Mouse (Mus musculus) adrenal gland, postnatal 14 days (tissue): ENCODE data around the gene Slc7a8. TPM values are rescaled to one million over a fixed set of nuclear protein-coding genes. Genes with fewer than 3 reads are reported as not detected.

Source experiments
- DNase-seq: peaks from one replicate; pipeline ENCODE4 v3.0.0; 2021; ENCODE audit warnings: mixed read lengths
- total RNA-seq: library from RNA; stranded (reverse); gene quantifications from 2 replicates; pipeline ENCODE4 v1.2.3, GENCODE M21; 2021

The Slc7a8 gene
- total RNA-seq, 1 experiment from 2014 or later = 46.1 TPM

DNA sequence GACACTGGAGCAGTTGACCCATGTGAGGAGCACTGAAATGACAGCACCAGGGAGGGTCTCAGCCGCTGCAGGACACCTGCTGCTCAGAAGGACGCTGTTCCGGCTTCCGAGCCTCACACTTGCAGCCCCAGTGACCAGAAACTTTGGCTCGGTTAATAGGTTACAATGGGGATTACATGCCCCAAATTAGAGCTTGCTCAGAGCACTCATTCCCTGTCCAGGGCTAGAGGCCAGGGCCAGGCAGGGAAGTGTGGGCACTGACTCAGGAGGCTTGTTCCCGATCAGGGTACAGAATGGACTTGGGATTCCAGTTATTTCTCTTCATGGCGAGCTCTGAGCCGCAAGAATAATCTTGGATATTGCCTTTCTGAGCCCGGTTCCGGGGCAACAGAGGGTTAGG, 44.1 kb downstream of the Slc7a8 start:
- DNase-seq = no peak

DNA sequence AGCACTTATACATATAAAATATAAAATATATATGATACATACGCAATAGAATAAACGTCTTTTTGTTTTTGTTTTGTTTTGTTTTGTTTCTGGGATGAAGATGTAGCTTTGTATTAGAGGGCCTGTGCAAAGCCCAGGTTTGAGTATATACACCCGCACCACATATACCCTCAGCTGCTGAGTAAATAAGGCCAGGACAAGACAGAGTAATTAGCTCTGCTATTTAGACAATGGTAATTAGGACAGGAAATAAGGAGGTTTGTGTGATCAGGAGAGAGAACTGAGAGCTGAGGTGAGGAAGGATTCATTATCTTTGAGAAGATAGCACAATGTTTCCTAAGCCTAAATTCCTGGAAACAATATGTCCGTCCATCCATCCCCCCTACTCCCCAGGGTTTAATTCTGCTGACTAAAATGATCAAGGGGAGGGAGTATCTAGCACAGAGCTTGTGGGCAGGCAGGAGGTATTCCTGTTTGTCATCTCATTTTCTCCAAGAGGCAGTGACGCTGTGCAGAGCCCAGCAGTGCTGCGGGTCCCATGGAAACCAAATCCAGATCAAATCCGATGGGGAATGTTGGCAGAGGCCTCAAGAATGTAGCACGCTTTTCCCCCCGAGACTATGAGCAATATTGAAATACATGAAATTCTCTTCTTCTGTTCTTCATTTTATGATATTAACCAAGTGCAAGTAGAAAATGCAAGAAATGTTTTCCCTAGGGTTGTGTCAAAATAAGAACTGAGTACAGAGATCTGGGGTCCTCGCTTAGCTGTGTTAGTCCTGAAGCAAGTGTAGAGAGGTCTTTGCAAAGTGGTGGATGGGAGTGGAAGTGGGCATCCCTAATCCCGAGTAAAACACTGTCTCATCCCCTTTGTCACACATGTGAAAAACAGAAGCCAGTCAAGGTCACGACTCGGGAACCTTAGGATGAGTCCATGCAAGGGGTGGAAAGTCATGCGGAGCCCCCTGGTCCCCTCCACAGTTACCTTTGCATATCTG, 44.9 kb downstream of the Slc7a8 start:
- DNase-seq = peak; percentile 23

DNA sequence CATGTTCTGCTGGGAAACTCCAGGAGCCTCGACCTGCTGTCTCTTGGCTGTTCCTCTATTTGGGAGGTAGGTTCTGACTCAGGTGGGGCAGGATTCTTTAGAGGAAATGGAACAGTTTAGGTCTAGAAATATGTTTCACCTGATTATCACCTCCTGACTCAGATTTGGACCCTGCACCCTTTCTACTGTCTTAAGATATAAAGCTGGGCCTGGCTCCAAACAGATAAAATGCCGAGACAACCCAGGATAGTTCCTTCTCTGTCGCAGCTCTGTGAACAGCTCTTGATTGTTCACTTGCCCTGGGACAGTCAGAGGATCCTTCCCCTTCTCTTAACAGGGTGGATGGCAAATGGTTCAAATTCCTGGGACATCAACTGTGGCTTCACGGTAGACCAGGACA, 46.5 kb downstream of the Slc7a8 start:
- DNase-seq = no peak

DNA sequence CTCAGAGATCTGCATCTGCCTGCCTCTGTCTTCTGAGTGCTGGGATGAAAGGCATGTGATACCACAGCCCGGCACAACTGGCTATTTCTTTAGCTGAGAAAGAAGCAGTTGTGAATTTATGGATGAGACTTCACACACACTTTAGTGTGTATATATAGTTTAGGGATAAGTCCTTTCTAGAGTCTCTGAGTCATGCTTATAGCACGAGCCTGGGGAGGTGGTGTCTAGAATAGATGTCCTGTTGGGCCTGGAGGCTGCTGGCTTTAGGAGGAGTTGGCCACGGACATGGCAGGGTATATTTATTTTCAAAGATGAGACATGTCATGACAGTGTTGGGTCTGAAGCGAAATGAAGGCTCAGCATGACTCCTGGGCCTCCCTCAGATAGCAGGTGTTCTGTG, 47.7 kb downstream of the Slc7a8 start:
- DNase-seq = no peak

DNA sequence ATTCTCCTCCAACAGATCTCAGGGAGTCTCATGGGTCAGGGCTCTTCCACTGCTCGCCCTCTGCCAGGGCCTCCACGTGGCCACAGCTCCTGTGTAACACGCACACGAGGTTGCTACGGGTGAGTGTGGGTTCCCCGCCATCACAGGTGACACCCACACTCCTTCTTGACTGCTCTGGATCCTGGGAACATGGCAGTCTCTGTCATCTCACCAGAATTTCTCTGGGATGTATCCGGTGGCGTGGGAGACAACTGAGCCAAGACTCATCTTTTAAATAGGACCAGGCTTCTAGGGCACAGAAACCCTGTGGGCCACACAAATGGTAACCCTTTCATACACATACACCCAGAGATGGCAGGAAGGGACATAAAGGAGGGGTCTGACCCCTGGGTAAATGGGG, 49.5 kb downstream of the Slc7a8 start:
- DNase-seq = no peak

DNA sequence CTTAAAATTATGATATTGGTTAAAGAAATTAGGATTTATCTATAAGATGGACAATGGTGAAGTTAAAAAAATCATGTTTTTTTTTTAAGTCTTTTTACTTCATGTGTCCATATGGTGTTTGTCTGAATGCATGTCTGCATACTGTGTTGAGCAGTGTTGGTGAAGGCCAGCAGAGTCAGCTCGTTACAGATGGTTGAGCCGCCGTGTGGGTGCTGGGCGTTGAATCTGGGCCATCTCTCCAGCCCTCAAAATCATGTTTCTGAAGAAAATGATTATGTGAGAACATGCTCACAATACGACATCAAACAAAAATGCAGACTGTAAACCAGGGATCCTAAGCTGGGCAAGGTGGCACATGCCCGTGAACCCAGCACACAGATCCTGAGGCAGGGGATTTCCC, 51.4 kb downstream of the Slc7a8 start:
- DNase-seq = no peak

DNA sequence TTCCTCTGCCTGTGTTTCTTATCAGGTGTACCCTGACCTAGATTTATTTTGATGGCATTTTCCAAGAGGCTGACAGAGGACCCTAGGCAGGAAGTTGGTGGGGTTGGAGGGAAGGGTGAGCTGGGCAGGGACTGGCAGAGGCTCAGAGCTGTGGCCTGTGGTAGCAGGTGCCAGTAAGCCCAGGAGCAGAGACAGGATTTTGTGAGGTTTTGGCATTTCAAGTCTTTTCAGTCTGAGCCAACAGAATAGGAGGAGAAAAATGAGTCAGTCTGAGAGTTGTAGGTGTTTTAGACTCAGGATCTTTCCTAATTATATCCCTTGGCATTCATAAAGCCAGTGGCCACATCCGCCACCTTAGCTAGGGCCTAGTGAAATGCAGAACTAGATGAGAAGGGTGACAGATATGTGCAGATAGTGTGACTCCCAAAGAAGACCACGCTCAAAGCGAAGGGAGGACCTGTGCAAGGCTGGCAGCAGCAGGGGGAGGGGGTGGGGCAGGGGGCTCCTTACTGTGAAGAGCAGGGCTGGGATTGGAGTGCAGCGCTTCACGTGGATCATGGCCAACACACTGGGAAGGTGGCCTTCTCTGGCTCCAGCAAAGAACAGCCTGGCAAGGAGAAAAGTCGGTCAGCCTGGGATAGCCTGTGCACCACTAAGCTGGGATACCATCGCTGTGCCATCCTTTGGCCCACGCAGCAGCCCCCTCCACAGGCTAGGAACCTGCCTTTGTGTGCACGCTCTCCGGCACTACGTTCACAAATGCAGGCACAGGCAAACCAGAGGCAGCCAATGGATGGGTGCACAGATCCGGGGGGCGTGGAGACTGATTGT, 52.7 kb downstream of the Slc7a8 start:
- DNase-seq = no peak

DNA sequence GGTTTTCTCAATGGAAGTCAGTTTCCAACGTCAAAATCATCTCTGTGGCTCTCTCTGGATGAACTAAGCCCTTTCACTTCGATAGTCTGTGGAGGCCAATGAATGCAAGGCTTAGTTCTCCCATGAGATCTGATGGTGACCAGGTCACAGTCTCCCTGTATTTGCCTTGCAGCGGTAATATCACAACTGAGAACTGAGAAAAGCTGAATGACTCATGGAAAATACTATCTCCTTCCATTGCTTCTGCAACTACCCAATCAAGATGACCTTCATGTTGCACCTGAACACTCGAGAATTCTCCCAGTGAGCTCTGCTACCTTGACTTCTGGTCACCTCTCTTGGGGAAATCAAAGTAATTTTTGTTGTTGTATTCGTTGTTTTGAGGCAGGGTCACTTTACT, 54.2 kb downstream of the Slc7a8 start:
- DNase-seq = no peak

DNA sequence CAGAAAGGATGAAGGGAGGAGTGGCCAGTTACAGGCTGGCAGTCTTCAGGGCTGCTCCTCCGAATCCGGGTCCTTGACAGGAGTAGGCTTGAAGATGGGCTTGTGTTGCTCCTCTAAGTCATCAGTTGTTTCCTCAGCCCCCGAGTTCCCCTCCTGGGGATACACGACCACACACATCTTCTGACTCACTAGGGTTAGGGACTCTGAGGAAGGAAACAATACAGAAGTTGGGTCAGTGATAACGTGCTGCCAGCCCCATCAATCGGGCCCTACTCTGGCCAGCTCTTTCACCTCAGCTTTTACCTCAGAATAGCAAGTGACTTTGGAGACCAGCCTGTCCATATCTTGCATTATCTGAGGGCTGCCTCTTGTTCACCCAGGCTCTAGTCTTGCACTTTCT, 57.7 kb downstream of the Slc7a8 start:
- DNase-seq = no peak

DNA sequence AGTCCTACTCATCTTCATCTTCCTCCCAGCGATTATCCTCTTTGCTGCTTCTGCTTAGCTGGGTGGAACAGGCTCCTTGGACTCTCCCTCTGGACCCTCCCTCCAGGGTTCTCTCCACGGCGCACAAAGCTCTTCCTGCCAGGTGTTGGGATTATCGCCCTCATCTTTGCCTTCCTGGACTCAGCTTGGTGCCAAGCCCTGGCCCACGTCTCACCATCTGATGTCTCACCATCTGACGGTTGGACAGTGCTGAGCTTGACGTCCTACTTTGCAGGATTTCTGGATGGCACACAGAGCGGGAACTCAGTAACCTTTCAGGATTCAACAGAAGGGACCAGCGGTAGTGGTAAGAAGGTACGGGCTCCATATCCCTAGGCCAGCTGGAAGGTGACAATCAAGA, 60.0 kb downstream of the Slc7a8 start:
- DNase-seq = no peak

DNA sequence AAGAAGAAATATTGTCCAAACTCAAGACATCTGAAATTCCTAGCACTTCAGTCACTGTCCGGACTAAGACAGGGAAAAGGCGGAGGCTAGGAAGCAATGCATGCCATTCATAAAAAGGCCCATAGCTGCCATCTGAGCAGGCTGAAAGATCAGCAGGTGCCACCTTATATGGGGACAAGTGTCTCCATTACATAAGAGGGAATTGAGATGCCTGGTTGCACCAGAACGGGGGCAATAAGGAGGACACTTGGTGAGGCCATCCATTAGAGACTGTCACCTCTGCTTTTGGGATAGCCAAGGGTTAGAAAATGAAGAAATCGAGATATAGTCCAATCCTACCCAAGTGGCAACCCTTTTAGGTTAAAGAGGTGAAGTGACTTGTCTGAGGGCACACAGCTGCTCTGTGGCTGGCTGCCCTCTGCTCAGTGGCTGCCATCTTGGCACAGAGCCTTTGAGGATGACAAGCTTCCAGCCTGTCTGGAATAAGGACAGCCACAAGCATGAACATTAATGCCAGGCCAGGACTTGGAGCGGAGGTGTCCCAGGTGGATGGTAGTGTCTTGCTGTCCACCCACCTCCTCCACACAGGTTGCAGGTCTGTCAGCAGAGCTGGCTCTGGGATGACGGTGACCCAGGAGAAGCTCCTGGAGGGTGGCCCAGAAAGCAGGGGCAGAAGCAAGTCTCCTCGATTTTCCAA, 60.9 kb downstream of the Slc7a8 start:
- peak; percentile 30 for DNase-seq

DNA sequence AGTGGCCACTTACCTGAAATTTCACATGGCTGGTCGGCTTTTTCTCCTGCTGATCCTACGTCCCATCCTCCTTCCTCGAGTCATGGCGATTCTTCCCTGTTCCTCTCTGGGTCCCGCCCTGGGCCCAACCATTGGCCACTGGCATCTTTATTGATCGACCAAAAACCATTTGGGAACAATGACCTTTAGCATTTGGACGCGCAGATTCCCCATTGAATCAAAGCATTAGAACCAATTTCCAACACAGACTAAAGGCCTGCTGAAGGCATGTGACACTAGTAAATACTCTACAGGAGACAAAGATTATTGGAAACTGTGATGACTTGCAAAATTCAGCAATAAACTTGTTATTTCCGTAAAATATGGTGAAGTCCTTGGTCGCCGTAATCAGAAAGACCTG, 61.7 kb downstream of the Slc7a8 start:
- DNase-seq = no peak

DNA sequence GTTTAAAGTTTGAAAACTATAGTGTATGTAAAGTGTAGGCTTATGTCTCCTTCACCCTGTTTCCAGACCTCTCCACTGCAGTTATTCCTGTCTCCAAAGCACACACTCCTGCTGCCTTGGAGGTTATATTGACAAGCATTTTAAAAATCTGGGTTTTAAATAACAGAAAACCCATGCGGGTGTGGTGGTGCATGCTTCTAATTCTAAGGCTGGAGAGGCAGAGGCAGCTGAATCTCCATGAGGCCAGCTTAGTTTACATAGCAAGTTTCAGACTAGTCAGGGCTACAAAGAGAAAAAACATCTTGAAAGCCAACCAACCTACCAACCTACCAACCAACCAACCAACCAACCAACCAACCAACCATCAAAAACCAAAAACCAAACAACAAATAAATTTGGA, 66.3 kb downstream of the Slc7a8 start:
- DNase-seq = no peak

DNA sequence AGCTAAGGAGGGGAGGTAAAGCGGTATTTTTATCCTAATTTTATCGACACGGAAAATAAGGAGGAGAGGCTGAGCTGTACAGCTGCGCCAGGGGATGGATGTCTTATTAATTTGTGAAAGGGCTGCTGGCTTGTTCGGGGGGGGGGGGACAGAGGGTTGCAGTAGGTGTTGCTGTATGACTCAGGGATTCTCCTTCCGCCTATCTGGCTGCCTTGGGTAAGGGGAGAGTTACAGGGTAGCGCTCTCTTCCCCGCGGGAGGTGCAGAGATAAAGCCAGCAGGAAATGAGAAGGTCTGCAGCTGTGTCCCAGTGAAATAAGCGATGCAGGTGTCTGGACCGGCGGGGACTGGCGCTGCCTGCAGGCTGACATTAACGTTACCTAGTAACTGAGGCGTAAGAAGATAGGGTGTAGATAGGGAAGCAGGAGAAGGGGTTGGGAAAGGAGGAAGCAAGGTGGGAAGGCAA, 67.1 kb downstream of the Slc7a8 start:
- DNase-seq = peak; percentile 29

DNA sequence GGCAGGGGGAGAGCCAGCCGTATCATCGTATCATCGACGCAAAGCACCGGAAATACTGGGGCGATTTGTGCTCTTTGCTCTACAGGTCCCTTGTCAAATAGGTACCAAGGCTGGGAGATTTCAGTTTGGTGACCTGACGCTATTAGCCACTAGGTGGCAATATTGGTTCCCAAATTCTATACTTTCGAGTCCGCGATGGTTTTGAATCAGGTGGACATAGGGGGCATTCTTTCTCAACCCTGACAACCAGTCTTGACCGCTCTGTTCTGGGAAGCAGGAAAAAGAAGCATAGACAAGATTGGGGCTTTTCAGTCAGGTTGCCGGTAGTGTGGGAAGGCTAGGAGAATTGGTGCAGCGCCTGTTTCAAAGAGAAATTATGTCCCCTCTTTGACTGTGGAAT, 67.6 kb downstream of the Slc7a8 start:
- DNase-seq = peak; percentile 73

DNA sequence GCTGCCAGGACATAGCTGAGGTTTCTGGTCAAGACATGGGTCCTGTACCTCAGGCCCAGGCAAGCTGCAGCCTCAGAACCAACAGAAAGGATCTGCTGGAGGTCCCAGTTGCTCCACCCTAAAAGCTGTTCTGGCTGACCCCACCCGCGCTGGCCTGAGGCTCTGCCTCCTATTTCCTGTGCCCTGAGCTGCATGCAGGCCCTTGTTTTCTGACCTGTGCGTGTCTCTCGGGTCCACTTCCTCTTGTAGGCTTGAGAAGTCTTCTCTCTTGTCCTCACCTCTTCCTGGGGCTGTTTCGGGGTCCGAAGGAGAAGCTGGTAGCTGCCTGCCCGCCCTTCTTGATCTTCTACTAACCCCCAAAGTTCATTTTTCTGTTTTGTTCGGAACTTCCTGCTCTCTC, 68.9 kb downstream of the Slc7a8 start:
- peak; percentile 32 for DNase-seq

DNA sequence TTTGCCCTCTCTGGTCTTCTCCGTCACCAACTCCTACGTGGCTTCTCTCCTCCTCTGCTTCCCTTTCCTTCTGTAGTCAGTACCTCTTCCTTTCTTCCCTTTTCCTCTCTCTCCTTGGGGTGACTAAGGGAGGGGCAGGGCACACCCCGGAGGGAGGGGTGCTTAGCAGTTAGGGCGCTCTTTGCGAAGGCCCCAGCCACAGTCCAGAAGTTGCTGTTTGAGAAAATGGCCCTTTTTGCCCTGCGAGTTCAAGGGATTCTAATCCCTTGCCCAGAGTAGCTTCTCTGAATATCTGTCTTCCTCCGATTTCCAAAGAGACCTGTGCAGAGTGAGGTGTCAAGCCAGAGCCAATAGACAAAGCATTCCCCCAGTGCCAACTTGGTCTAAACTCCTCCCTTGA, 69.7 kb downstream of the Slc7a8 start, which contains the start of gene Cebpe:
Gene Cebpe (minus strand): TSS at position 101 of the 400 bp plus-strand sequence.
- DNase-seq = no peak

DNA sequence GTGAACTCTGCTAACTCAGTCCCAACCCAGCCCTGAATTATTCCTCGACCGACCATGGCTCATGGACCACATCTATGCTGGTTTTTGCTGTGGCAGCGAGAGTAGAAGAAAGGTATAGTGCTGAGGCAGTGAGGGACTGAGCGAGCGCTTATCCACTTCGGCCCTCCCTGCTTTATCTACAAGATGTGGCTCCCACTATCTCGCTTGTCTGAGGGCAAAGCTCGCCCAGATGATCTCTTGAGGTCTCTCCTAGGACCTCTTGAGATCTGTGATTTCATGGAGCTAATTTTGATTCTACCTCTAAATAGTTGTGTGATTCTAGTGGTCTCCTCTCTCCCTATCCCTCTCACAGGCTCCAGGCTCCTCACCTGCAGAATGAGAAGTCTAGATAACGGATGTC, 72.7 kb downstream of the Slc7a8 start:
- no peak for DNase-seq

DNA sequence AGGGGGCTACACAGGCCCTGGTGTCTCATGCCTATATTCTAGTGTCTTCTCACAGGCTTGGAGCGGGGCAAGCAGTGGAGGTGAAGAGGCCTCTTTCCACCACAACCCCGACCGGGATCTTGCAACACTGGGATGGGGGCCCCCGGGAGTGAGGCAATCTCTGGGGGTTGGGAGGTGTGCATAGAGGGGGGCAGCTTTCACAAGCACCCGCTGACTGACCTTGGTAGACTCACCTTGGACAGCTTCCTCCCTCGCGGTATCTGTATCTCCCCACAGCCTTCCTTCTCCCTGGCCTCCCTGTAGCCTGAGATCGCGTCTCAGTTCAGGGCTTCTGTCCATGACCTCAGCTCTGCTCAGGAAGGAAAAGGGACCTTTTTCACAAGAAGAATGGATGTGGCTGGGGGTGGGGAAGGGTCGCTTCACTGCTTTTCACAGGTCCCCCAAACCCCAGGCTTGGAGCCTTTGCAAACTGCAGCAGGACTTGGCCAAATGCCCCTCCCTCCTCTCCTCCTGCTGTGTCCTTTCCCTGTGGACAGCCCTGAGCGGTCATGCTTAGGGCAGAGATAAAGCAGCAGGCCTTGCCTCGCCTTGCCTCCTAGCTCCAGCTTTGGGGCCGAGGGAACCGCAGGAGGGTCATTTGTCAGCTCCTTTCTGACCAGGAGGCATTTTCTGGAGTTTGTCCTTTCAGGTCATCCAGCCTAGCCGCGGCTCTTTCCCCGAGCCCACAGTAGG, 75.0 kb downstream of the Slc7a8 start:
- peak; percentile 52 for DNase-seq

DNA sequence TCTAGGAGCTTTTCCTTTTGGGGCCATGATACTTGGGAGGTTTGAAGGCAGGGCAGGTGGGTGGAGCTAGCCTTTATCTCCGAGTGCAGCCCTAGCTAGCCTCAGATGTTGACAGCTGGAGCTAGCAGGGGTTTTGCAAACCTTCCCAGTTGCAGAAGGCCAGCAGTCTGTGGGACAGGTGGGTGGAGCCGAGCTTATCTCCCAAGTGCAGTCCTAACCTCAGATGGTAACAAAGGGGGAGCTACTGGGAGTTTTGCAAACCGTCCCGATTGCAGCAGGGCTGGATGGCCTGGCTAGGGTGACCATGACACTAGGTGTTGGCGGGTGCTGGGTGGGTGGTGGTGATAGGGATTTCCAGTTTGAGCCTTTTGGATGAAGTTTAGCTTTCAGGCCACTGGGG, 75.9 kb downstream of the Slc7a8 start:
- DNase-seq = peak; percentile 57

DNA sequence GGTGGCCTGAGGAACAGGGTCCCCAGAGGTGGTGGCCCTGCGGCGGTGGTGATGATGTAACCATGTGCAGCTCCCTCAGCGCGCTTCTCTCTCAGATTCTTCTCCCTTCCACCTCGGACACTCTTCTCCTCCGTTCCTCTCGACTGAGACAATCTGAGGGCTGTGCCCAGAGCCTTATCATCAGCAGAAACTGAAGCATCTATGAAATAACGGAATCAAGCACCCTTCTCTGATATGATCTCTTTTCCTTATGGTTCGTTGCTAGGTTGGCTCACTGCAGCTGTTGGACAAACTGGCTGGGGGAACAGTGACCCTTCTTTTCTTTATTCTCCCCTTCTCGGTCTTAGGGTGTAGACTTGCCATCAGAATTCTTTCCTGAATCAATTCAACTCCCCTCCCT, 78.5 kb downstream of the Slc7a8 start:
- DNase-seq = no peak

DNA sequence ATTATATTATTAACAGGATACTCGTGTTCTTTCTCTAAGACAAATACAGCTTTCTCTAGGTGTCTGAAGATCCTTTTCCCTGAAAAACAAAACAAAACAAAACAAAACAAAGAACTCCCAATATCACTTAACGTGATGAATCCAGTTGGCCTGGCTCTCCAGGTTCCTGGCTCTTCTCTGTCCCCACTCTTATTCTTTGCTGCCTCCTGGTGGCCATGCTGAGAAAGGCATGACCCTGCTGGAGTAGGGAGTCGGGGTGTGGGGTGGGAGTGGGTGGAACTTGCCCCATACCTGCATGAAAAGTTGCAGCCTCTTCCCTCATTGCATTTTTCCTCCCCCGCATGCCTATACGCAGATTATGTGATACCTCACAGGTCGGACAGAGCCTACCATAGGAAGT, 80.4 kb downstream of the Slc7a8 start:
- peak; percentile 91 for DNase-seq
